Mouse (Mus musculus): Measurements from ENCODE around the gene Col23a1. TPM values are rescaled to one million over a fixed set of nuclear protein-coding genes. Genes with fewer than 3 reads are reported as not detected.

The Col23a1 gene
- polyA plus RNA-seq, 1 experiment from 2014 or later = 1.7 TPM

- H3K27ac ChIP-seq = no peak overlapping the region
- no peak for ATAC-seq
- no peak overlapping the region for H3K4me3 ChIP-seq
- H3K36me3 ChIP-seq (ENCODE audit: poor library complexity, severe bottlenecking) = no peaks in the 10 kb centered on the region
- H3K4me1 ChIP-seq = 0 out of 2 replicates have a peak, but pooled peaks cover 5% of the 10 kb centered on the region
- no peak overlapping the region for H3K9ac ChIP-seq
- no peak overlapping the region for H3K4me2 ChIP-seq
- H3K27me3 ChIP-seq = no peaks in the 10 kb centered on the region
- WGBS = 90% methylated on average over 9 of the region's 9 CpGs
- H3K9me3 ChIP-seq (replicated peaks) = no peaks in the 10 kb centered on the region
Measured at GRCm38 (mm10) chr11:51394301-51394865, 104.7 kb downstream of the Col23a1 start.

GRCm38 (mm10) chr11:51396451-51396850 is 106.7 kb downstream of the Col23a1 start:
- H3K27me3 ChIP-seq = no peaks in the 10 kb centered on the region
- WGBS = 70% methylated on average over 2 of the region's 2 CpGs
- no peak overlapping the region for H3K4me2 ChIP-seq
- no peaks in the 10 kb centered on the region for H3K36me3 ChIP-seq (ENCODE audit: poor library complexity, severe bottlenecking)
- no peaks in the 10 kb centered on the region for H3K9me3 ChIP-seq (replicated peaks)
- ATAC-seq = no peak
- no peak overlapping the region for H3K4me3 ChIP-seq
- no peak overlapping the region for H3K9ac ChIP-seq
- H3K4me1 ChIP-seq = 0 out of 2 replicates have a peak, but pooled peaks cover 5% of the 10 kb centered on the region
- H3K27ac ChIP-seq = no peak overlapping the region

- Histone ChIP-seq H3K9ac (no peak overlapping the region), H3K27ac (no peak overlapping the region), H3K4me2 (no peak overlapping the region), H3K4me1 (no peaks in the 10 kb centered on the region), H3K4me3 (no peak overlapping the region), H3K9me3 (replicated peaks) (no peaks in the 10 kb centered on the region), H3K36me3 (ENCODE audit: poor library complexity, severe bottlenecking) (no peaks in the 10 kb centered on the region), H3K27me3 (no peaks in the 10 kb centered on the region)
- no peak for ATAC-seq
- WGBS = 96% methylated on average over 5 of the region's 5 CpGs
Measured at GRCm38 (mm10) chr11:51398084-51398483, 108.4 kb downstream of the Col23a1 start.

- Histone ChIP-seq H3K36me3 (ENCODE audit: poor library complexity, severe bottlenecking) (no peaks in the 10 kb centered on the region), H3K4me3 (no peak overlapping the region), H3K4me1 (no peaks in the 10 kb centered on the region), H3K27ac (no peak overlapping the region), H3K9me3 (replicated peaks) (no peaks in the 10 kb centered on the region), H3K4me2 (no peak overlapping the region), H3K27me3 (no peaks in the 10 kb centered on the region), H3K9ac (no peak overlapping the region)
- ATAC-seq = no peak
- WGBS = 90% methylated on average over 11 of the region's 11 CpGs
Measured at GRCm38 (mm10) chr11:51400356-51400755, 110.6 kb downstream of the Col23a1 start.

GRCm38 (mm10) chr11:51401481-51402128 is 111.9 kb downstream of the Col23a1 start:
- Histone ChIP-seq H3K4me3 (no peak overlapping the region), H3K36me3 (ENCODE audit: poor library complexity, severe bottlenecking) (no peaks in the 10 kb centered on the region), H3K4me2 (no peak overlapping the region), H3K4me1 (0 out of 2 replicates have a peak, but pooled peaks cover 2% of the 10 kb centered on the region), H3K9me3 (replicated peaks) (no peaks in the 10 kb centered on the region), H3K27ac (no peak overlapping the region), H3K27me3 (no peaks in the 10 kb centered on the region), H3K9ac (no peak overlapping the region)
- ATAC-seq = no peak
- 85% methylated on average over 10 of the region's 10 CpGs for WGBS

GRCm38 (mm10) chr11:51403886-51404285 is 114.2 kb downstream of the Col23a1 start:
- Histone ChIP-seq H3K9ac (no peak overlapping the region), H3K27ac (no peak overlapping the region), H3K36me3 (ENCODE audit: poor library complexity, severe bottlenecking) (no peaks in the 10 kb centered on the region), H3K4me2 (no peak overlapping the region), H3K27me3 (no peaks in the 10 kb centered on the region), H3K9me3 (replicated peaks) (no peaks in the 10 kb centered on the region), H3K4me3 (no peak overlapping the region), H3K4me1 (peaks cover 12% of the 10 kb centered on the region; the same call in 1 of the 2 replicates)
- ATAC-seq = no peak
- WGBS = 89% methylated on average over 2 of the region's 2 CpGs

GRCm38 (mm10) chr11:51404865-51405440 is 115.2 kb downstream of the Col23a1 start:
- Histone ChIP-seq H3K4me2 (no peak overlapping the region), H3K9me3 (replicated peaks) (no peaks in the 10 kb centered on the region), H3K9ac (no peak overlapping the region), H3K27me3 (no peaks in the 10 kb centered on the region), H3K4me1 (peaks cover 12% of the 10 kb centered on the region; the same call in 1 of the 2 replicates), H3K36me3 (ENCODE audit: poor library complexity, severe bottlenecking) (no peaks in the 10 kb centered on the region), H3K4me3 (no peak overlapping the region), H3K27ac (no peak overlapping the region)
- WGBS = 81% methylated on average over 5 of the region's 5 CpGs
- no peak for ATAC-seq

GRCm38 (mm10) chr11:51406531-51406930 is 116.8 kb downstream of the Col23a1 start:
- H3K4me1 ChIP-seq = peaks cover 12% of the 10 kb centered on the region; the same call in 1 of the 2 replicates
- no peak for ATAC-seq
- H3K27me3 ChIP-seq = no peaks in the 10 kb centered on the region
- no peak overlapping the region for H3K27ac ChIP-seq
- no peaks in the 10 kb centered on the region for H3K36me3 ChIP-seq (ENCODE audit: poor library complexity, severe bottlenecking)
- H3K9me3 ChIP-seq (replicated peaks) = no peaks in the 10 kb centered on the region
- 37% methylated on average over 8 of the region's 8 CpGs for WGBS
- no peak overlapping the region for H3K4me3 ChIP-seq
- no peak overlapping the region for H3K9ac ChIP-seq
- no peak overlapping the region for H3K4me2 ChIP-seq

- Histone ChIP-seq H3K9ac (no peak overlapping the region), H3K27ac (no peak overlapping the region), H3K27me3 (no peaks in the 10 kb centered on the region), H3K9me3 (replicated peaks) (no peaks in the 10 kb centered on the region), H3K4me3 (no peak overlapping the region), H3K36me3 (ENCODE audit: poor library complexity, severe bottlenecking) (no peaks in the 10 kb centered on the region), H3K4me2 (no peak overlapping the region), H3K4me1 (peaks cover 12% of the 10 kb centered on the region; the same call in 1 of the 2 replicates)
- ATAC-seq = no peak
- 85% methylated on average over 8 of the region's 8 CpGs for WGBS
Measured at GRCm38 (mm10) chr11:51407351-51407750, 117.6 kb downstream of the Col23a1 start.

- no peak for ATAC-seq
- Histone ChIP-seq H3K9me3 (replicated peaks) (no peaks in the 10 kb centered on the region), H3K4me3 (no peak overlapping the region), H3K36me3 (ENCODE audit: poor library complexity, severe bottlenecking) (no peaks in the 10 kb centered on the region), H3K9ac (no peak overlapping the region), H3K4me2 (no peak overlapping the region), H3K27me3 (no peaks in the 10 kb centered on the region), H3K4me1 (peaks cover 12% of the 10 kb centered on the region; the same call in 1 of the 2 replicates), H3K27ac (no peak overlapping the region)
- WGBS = 78% methylated on average over 12 of the region's 12 CpGs
Measured at GRCm38 (mm10) chr11:51410771-51411170, 121.1 kb downstream of the Col23a1 start.

GRCm38 (mm10) chr11:51414520-51414919 is 124.8 kb downstream of the Col23a1 start:
- no peaks in the 10 kb centered on the region for H3K9me3 ChIP-seq (replicated peaks)
- H3K9ac ChIP-seq = no peak overlapping the region
- ATAC-seq = no peak
- H3K27ac ChIP-seq = no peak overlapping the region
- H3K4me3 ChIP-seq = no peak overlapping the region
- 82% methylated on average over 7 of the region's 7 CpGs for WGBS
- no peaks in the 10 kb centered on the region for H3K27me3 ChIP-seq
- H3K4me2 ChIP-seq = no peak overlapping the region
- H3K4me1 ChIP-seq = 0 out of 2 replicates have a peak, but pooled peaks cover 3% of the 10 kb centered on the region
- no peaks in the 10 kb centered on the region for H3K36me3 ChIP-seq (ENCODE audit: poor library complexity, severe bottlenecking)

GRCm38 (mm10) chr11:51415049-51415688 is 125.4 kb downstream of the Col23a1 start:
- Histone ChIP-seq H3K27ac (no peak overlapping the region), H3K4me2 (no peak overlapping the region), H3K9me3 (replicated peaks) (no peaks in the 10 kb centered on the region), H3K36me3 (ENCODE audit: poor library complexity, severe bottlenecking) (no peaks in the 10 kb centered on the region), H3K27me3 (no peaks in the 10 kb centered on the region), H3K9ac (no peak overlapping the region), H3K4me1 (0 out of 2 replicates have a peak, but pooled peaks cover 3% of the 10 kb centered on the region), H3K4me3 (no peak overlapping the region)
- WGBS = 86% methylated on average over 7 of the region's 7 CpGs
- ATAC-seq = no peak

Data from forebrain, embryonic 13.5 days (tissue).